Mouse (Mus musculus): ENCODE data around the gene Ahcyl2. TPM values are rescaled to one million over a fixed set of nuclear protein-coding genes. Genes with fewer than 3 reads are reported as not detected.

The Ahcyl2 gene
- polyA plus RNA-seq, 1 experiment from 2014 or later = 22.3 TPM

- no peak for ATAC-seq
- no peak overlapping the region for H3K9ac ChIP-seq (ENCODE audit: low read depth, low read length)
- H3K4me1 ChIP-seq (ENCODE audit: control insufficient read depth, insufficient read depth, low read depth, low read length) = no peaks in the 10 kb centered on the region
- H3K4me2 ChIP-seq (ENCODE audit: low read length) = no peak overlapping the region
- no peaks in the 10 kb centered on the region for H3K36me3 ChIP-seq (ENCODE audit: control insufficient read depth, insufficient read depth, low read length)
- no peak overlapping the region for H3K4me3 ChIP-seq (ENCODE audit: low read length)
- WGBS = 67% methylated on average over 4 of the region's 4 CpGs
- H3K27ac ChIP-seq (ENCODE audit: low read depth, low read length) = no peak overlapping the region
- H3K27me3 ChIP-seq (replicated peaks; ENCODE audit: control insufficient read depth, insufficient read depth, low read length) = no peaks in the 10 kb centered on the region
- no peaks in the 10 kb centered on the region for H3K9me3 ChIP-seq (ENCODE audit: control insufficient read depth, low read length)
Measured at GRCm38 (mm10) chr6:29833568-29834255, 65.9 kb downstream of the Ahcyl2 start.

- H3K9ac ChIP-seq (ENCODE audit: low read depth, low read length) = no peak overlapping the region
- no peak overlapping the region for H3K4me2 ChIP-seq (ENCODE audit: low read length)
- WGBS = 87% methylated on average over 3 of the region's 3 CpGs
- H3K4me3 ChIP-seq (ENCODE audit: low read length) = no peak overlapping the region
- H3K27me3 ChIP-seq (replicated peaks; ENCODE audit: control insufficient read depth, insufficient read depth, low read length) = no peaks in the 10 kb centered on the region
- no peaks in the 10 kb centered on the region for H3K9me3 ChIP-seq (ENCODE audit: control insufficient read depth, low read length)
- no peaks in the 10 kb centered on the region for H3K4me1 ChIP-seq (ENCODE audit: control insufficient read depth, insufficient read depth, low read depth, low read length)
- ATAC-seq = no peak
- no peak overlapping the region for H3K27ac ChIP-seq (ENCODE audit: low read depth, low read length)
- no peaks in the 10 kb centered on the region for H3K36me3 ChIP-seq (ENCODE audit: control insufficient read depth, insufficient read depth, low read length)
Measured at GRCm38 (mm10) chr6:29835543-29836177, 67.8 kb downstream of the Ahcyl2 start.

- Histone ChIP-seq H3K27me3 (replicated peaks; ENCODE audit: control insufficient read depth, insufficient read depth, low read length) (no peaks in the 10 kb centered on the region), H3K4me1 (ENCODE audit: control insufficient read depth, insufficient read depth, low read depth, low read length) (no peaks in the 10 kb centered on the region), H3K9ac (ENCODE audit: low read depth, low read length) (no peak overlapping the region), H3K9me3 (ENCODE audit: control insufficient read depth, low read length) (no peaks in the 10 kb centered on the region), H3K36me3 (ENCODE audit: control insufficient read depth, insufficient read depth, low read length) (no peaks in the 10 kb centered on the region), H3K27ac (ENCODE audit: low read depth, low read length) (no peak overlapping the region), H3K4me3 (ENCODE audit: low read length) (no peak overlapping the region), H3K4me2 (ENCODE audit: low read length) (no peak overlapping the region)
- WGBS = 93% methylated on average over 2 of the region's 2 CpGs
- ATAC-seq = no peak
Measured at GRCm38 (mm10) chr6:29837579-29837978, 69.8 kb downstream of the Ahcyl2 start.

GRCm38 (mm10) chr6:29838531-29838930 is 70.7 kb downstream of the Ahcyl2 start:
- WGBS = 94% methylated on average over 3 of the region's 3 CpGs
- no peaks in the 10 kb centered on the region for H3K9me3 ChIP-seq (ENCODE audit: control insufficient read depth, low read length)
- no peak overlapping the region for H3K27ac ChIP-seq (ENCODE audit: low read depth, low read length)
- H3K4me2 ChIP-seq (ENCODE audit: low read length) = no peak overlapping the region
- H3K4me3 ChIP-seq (ENCODE audit: low read length) = no peak overlapping the region
- H3K4me1 ChIP-seq (ENCODE audit: control insufficient read depth, insufficient read depth, low read depth, low read length) = no peaks in the 10 kb centered on the region
- no peaks in the 10 kb centered on the region for H3K27me3 ChIP-seq (replicated peaks; ENCODE audit: control insufficient read depth, insufficient read depth, low read length)
- H3K9ac ChIP-seq (ENCODE audit: low read depth, low read length) = no peak overlapping the region
- no peaks in the 10 kb centered on the region for H3K36me3 ChIP-seq (ENCODE audit: control insufficient read depth, insufficient read depth, low read length)
- ATAC-seq = no peak

- no peak overlapping the region for H3K9ac ChIP-seq (ENCODE audit: low read depth, low read length)
- no peak overlapping the region for H3K4me3 ChIP-seq (ENCODE audit: low read length)
- WGBS = 97% methylated on average over 1 of the region's 1 CpGs
- ATAC-seq = no peak
- no peaks in the 10 kb centered on the region for H3K36me3 ChIP-seq (ENCODE audit: control insufficient read depth, insufficient read depth, low read length)
- no peaks in the 10 kb centered on the region for H3K4me1 ChIP-seq (ENCODE audit: control insufficient read depth, insufficient read depth, low read depth, low read length)
- H3K4me2 ChIP-seq (ENCODE audit: low read length) = no peak overlapping the region
- H3K27ac ChIP-seq (ENCODE audit: low read depth, low read length) = no peak overlapping the region
- no peaks in the 10 kb centered on the region for H3K27me3 ChIP-seq (replicated peaks; ENCODE audit: control insufficient read depth, insufficient read depth, low read length)
- no peaks in the 10 kb centered on the region for H3K9me3 ChIP-seq (ENCODE audit: control insufficient read depth, low read length)
Measured at GRCm38 (mm10) chr6:29840008-29840407, 72.2 kb downstream of the Ahcyl2 start.

- H3K9me3 ChIP-seq (ENCODE audit: control insufficient read depth, low read length) = no peaks in the 10 kb centered on the region
Measured at GRCm38 (mm10) chr6:29841461-29841860, 73.7 kb downstream of the Ahcyl2 start.

GRCm38 (mm10) chr6:29847643-29848166 is 79.9 kb downstream of the Ahcyl2 start:
- no peak overlapping the region for H3K4me2 ChIP-seq (ENCODE audit: low read length)
- ATAC-seq = no peak
- no peaks in the 10 kb centered on the region for H3K9me3 ChIP-seq (ENCODE audit: control insufficient read depth, low read length)
- H3K4me3 ChIP-seq (ENCODE audit: low read length) = no peak overlapping the region
- H3K36me3 ChIP-seq (ENCODE audit: control insufficient read depth, insufficient read depth, low read length) = no peaks in the 10 kb centered on the region
- 84% methylated on average over 5 of the region's 5 CpGs for WGBS
- no peak overlapping the region for H3K9ac ChIP-seq (ENCODE audit: low read depth, low read length)
- no peaks in the 10 kb centered on the region for H3K27me3 ChIP-seq (replicated peaks; ENCODE audit: control insufficient read depth, insufficient read depth, low read length)
- no peaks in the 10 kb centered on the region for H3K4me1 ChIP-seq (ENCODE audit: control insufficient read depth, insufficient read depth, low read depth, low read length)
- no peak overlapping the region for H3K27ac ChIP-seq (ENCODE audit: low read depth, low read length)

More at GRCm38 (mm10) chr6:29841461-29841860, 73.7 kb downstream of the Ahcyl2 start:
- Histone ChIP-seq H3K4me2 (ENCODE audit: low read length) (no peak overlapping the region), H3K27me3 (replicated peaks; ENCODE audit: control insufficient read depth, insufficient read depth, low read length) (no peaks in the 10 kb centered on the region), H3K4me1 (ENCODE audit: control insufficient read depth, insufficient read depth, low read depth, low read length) (no peaks in the 10 kb centered on the region), H3K27ac (ENCODE audit: low read depth, low read length) (no peak overlapping the region), H3K4me3 (ENCODE audit: low read length) (no peak overlapping the region), H3K36me3 (ENCODE audit: control insufficient read depth, insufficient read depth, low read length) (no peaks in the 10 kb centered on the region), H3K9ac (ENCODE audit: low read depth, low read length) (no peak overlapping the region)
- 93% methylated on average over 2 of the region's 2 CpGs for WGBS
- ATAC-seq = no peak

- no peak overlapping the region for H3K4me2 ChIP-seq (ENCODE audit: low read length)
- H3K9ac ChIP-seq (ENCODE audit: low read depth, low read length) = no peak overlapping the region
- 0 out of 2 replicates have a peak, but pooled peaks cover 2% of the 10 kb centered on the region for H3K4me1 ChIP-seq (ENCODE audit: control insufficient read depth, insufficient read depth, low read depth, low read length)
- no peaks in the 10 kb centered on the region for H3K9me3 ChIP-seq (ENCODE audit: control insufficient read depth, low read length)
- no peak overlapping the region for H3K27ac ChIP-seq (ENCODE audit: low read depth, low read length)
- no peak overlapping the region for H3K4me3 ChIP-seq (ENCODE audit: low read length)
- H3K36me3 ChIP-seq (ENCODE audit: control insufficient read depth, insufficient read depth, low read length) = no peaks in the 10 kb centered on the region
- WGBS = 60% methylated on average over 3 of the region's 3 CpGs
- ATAC-seq = no peak
- no peaks in the 10 kb centered on the region for H3K27me3 ChIP-seq (replicated peaks; ENCODE audit: control insufficient read depth, insufficient read depth, low read length)
Measured at GRCm38 (mm10) chr6:29848808-29849207, 81.0 kb downstream of the Ahcyl2 start.

GRCm38 (mm10) chr6:29850096-29850495 is 82.3 kb downstream of the Ahcyl2 start:
- H3K9ac ChIP-seq (ENCODE audit: low read depth, low read length) = no peak overlapping the region
- H3K4me3 ChIP-seq (ENCODE audit: low read length) = no peak overlapping the region
- WGBS = 95% methylated on average over 1 of the region's 1 CpGs
- H3K4me1 ChIP-seq (ENCODE audit: control insufficient read depth, insufficient read depth, low read depth, low read length) = 0 out of 2 replicates have a peak, but pooled peaks cover 2% of the 10 kb centered on the region
- ATAC-seq = no peak
- no peak overlapping the region for H3K27ac ChIP-seq (ENCODE audit: low read depth, low read length)
- H3K27me3 ChIP-seq (replicated peaks; ENCODE audit: control insufficient read depth, insufficient read depth, low read length) = no peaks in the 10 kb centered on the region
- no peaks in the 10 kb centered on the region for H3K9me3 ChIP-seq (ENCODE audit: control insufficient read depth, low read length)
- H3K36me3 ChIP-seq (ENCODE audit: control insufficient read depth, insufficient read depth, low read length) = no peaks in the 10 kb centered on the region
- H3K4me2 ChIP-seq (ENCODE audit: low read length) = no peak overlapping the region

Data from hindbrain, embryonic 16.5 days (tissue).